Mouse (Mus musculus) liver, adult 2 months (tissue): Measurements from ENCODE around the gene Asb1.

Experiments
- CTCF ChIP-seq: fragments of 200-500 bp; IDR thresholded peaks from 2 replicates; pipeline ENCODE4 v1.5.1; 2011; ENCODE audit warnings: low read depth, low read length, control low read depth
- POLR2A ChIP-seq: fragments of 200-500 bp; IDR thresholded peaks from 2 replicates; pipeline ENCODE4 v1.6.1; 2011; ENCODE audit warnings: low read length, control low read depth; ENCODE audit not compliant: insufficient read depth; ENCODE audit errors: extremely low read depth

DNA sequence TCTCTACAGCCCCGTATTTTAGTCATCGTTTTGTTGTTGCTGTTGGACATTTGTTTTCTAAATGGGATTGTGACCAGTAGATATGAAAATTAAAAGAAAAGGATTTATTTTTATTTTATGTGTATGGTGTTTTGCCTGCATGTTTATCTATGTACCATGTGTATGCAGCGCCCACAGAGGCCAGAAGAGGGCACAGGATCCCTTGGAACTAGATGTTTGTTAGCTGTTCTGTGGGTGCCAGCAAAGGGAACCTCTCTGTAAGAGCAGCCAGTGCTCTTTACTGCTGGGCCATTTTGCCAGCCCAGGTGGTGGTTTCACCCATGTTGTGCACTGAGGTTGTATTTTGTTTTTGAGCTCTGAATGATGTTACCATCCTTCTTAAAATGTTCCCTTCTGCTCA lies 33.9 kb downstream of the Asb1 start:
- peak; percentile 53 for TF ChIP-seq CTCF
- no peak for TF ChIP-seq POLR2A
